Mouse (Mus musculus): ENCODE measurements at regions not wholly inside any gene's neighbourhood (a gene's known extent, or its start where the extent isn't known, plus 50 kb on each side); places are given as distances from the start of the nearest gene placed in this dataset.

- no peaks in the 10 kb centered on the region for H3K27me3 ChIP-seq (ENCODE audit: control insufficient read depth, insufficient read depth, insufficient read length)
- no peak overlapping the region for H3K4me3 ChIP-seq
- TF ChIP-seq MYOD1 (IDR thresholded peaks at IDR 0.05; ENCODE audit: control insufficient read depth in 1 of 3, insufficient read length in 2 of 3, low read depth in 2 of 3) (no peak), USF1 (IDR thresholded peaks at IDR 0.05; ENCODE audit: low read depth) (no peak)
- H3K4me2 ChIP-seq (ENCODE audit: low read depth): no peak overlapping the region
- no peaks in the 10 kb centered on the region for H3K79me2 ChIP-seq (ENCODE audit: control insufficient read depth, insufficient read depth)
- no peak overlapping the region for H3ac ChIP-seq (ENCODE audit: control insufficient read depth, insufficient read length)
- H3K36me3 ChIP-seq (ENCODE audit: control insufficient read depth, insufficient read depth): no peaks in the 10 kb centered on the region
Observed at GRCm38 (mm10) chr17:51653881-51654280, 179.2 kb downstream of the Satb1 start.

GRCm38 (mm10) chr17:51651880-51652279, 181.2 kb downstream of the Satb1 start:
- TF ChIP-seq TCF3 (IDR thresholded peaks at IDR 0.05; ENCODE audit: insufficient read length, low read depth) (no peak), TCF12 (IDR thresholded peaks at IDR 0.05; ENCODE audit: insufficient read depth, poor library complexity, severe bottlenecking) (no peak), CEBPB (IDR thresholded peaks at IDR 0.05; ENCODE audit: insufficient read depth, poor library complexity, severe bottlenecking) (no peak), POLR2A (IDR thresholded peaks at IDR 0.05; ENCODE audit: insufficient read length, low read depth) (no peak), REST (IDR thresholded peaks at IDR 0.05; ENCODE audit: insufficient read depth, insufficient read length) (no peak), POLR2AphosphoS2 (IDR thresholded peaks at IDR 0.05; ENCODE audit: insufficient read length, low read depth) (no peak), MYOG (IDR thresholded peaks at IDR 0.05; ENCODE audit: control insufficient read depth in 1 of 3, insufficient read depth in 1 of 3, insufficient read length in 2 of 3, low read depth in 2 of 3) (no peak), MAX (IDR thresholded peaks at IDR 0.05; ENCODE audit: low read depth) (no peak), SRF (IDR thresholded peaks at IDR 0.05; ENCODE audit: control insufficient read depth, insufficient read length, low read depth) (no peak), MYOD1 (IDR thresholded peaks at IDR 0.05; ENCODE audit: control insufficient read depth in 1 of 3, insufficient read length in 2 of 3, low read depth in 2 of 3) (no peak), E2F4 (IDR thresholded peaks at IDR 0.05; ENCODE audit: insufficient read depth) (no peak), USF1 (IDR thresholded peaks at IDR 0.05; ENCODE audit: low read depth) (no peak)
- H3K4me2 ChIP-seq (ENCODE audit: low read depth): no peak overlapping the region
- H3K4me3 ChIP-seq: no peak overlapping the region
- H3ac ChIP-seq (ENCODE audit: control insufficient read depth, insufficient read length): no peak overlapping the region
- H3K79me2 ChIP-seq (ENCODE audit: control insufficient read depth, insufficient read depth): no peaks in the 10 kb centered on the region
- H3K27me3 ChIP-seq (ENCODE audit: control insufficient read depth, insufficient read depth, insufficient read length): no peaks in the 10 kb centered on the region
- no peaks in the 10 kb centered on the region for H3K36me3 ChIP-seq (ENCODE audit: control insufficient read depth, insufficient read depth)

GRCm38 (mm10) chr17:51649213-51649815, 183.8 kb downstream of the Satb1 start:
- Histone ChIP-seq H3K4me2 (ENCODE audit: low read depth) (no peak overlapping the region), H3ac (ENCODE audit: control insufficient read depth, insufficient read length) (no peak overlapping the region), H3K79me2 (ENCODE audit: control insufficient read depth, insufficient read depth) (no peaks in the 10 kb centered on the region), H3K36me3 (ENCODE audit: control insufficient read depth, insufficient read depth) (no peaks in the 10 kb centered on the region), H3K27me3 (ENCODE audit: control insufficient read depth, insufficient read depth, insufficient read length) (no peaks in the 10 kb centered on the region), H3K4me3 (no peak overlapping the region)
- no peak for TF ChIP-seq TCF12 (IDR thresholded peaks at IDR 0.05; ENCODE audit: insufficient read depth, poor library complexity, severe bottlenecking)
- no peak for TF ChIP-seq POLR2A (IDR thresholded peaks at IDR 0.05; ENCODE audit: insufficient read length, low read depth)
- no peak for TF ChIP-seq TCF3 (IDR thresholded peaks at IDR 0.05; ENCODE audit: insufficient read length, low read depth)
- TF ChIP-seq E2F4 (IDR thresholded peaks at IDR 0.05; ENCODE audit: insufficient read depth): no peak
- TF ChIP-seq REST (IDR thresholded peaks at IDR 0.05; ENCODE audit: insufficient read depth, insufficient read length): no peak
- no peak for TF ChIP-seq SRF (IDR thresholded peaks at IDR 0.05; ENCODE audit: control insufficient read depth, insufficient read length, low read depth)
- no peak for TF ChIP-seq POLR2AphosphoS2 (IDR thresholded peaks at IDR 0.05; ENCODE audit: insufficient read length, low read depth)
- TF ChIP-seq USF1 (IDR thresholded peaks at IDR 0.05; ENCODE audit: low read depth): no peak
- no peak for TF ChIP-seq MYOG (IDR thresholded peaks at IDR 0.05; ENCODE audit: control insufficient read depth in 1 of 3, insufficient read depth in 1 of 3, insufficient read length in 2 of 3, low read depth in 2 of 3)
- TF ChIP-seq MYOD1 (IDR thresholded peaks at IDR 0.05; ENCODE audit: control insufficient read depth in 1 of 3, insufficient read length in 2 of 3, low read depth in 2 of 3): no peak
- TF ChIP-seq MAX (IDR thresholded peaks at IDR 0.05; ENCODE audit: low read depth): no peak
- no peak for TF ChIP-seq CEBPB (IDR thresholded peaks at IDR 0.05; ENCODE audit: insufficient read depth, poor library complexity, severe bottlenecking)

GRCm38 (mm10) chr17:51646416-51646815, 186.7 kb downstream of the Satb1 start:
- Histone ChIP-seq H3K79me2 (ENCODE audit: control insufficient read depth, insufficient read depth) (no peaks in the 10 kb centered on the region), H3ac (ENCODE audit: control insufficient read depth, insufficient read length) (no peak overlapping the region), H3K27me3 (ENCODE audit: control insufficient read depth, insufficient read depth, insufficient read length) (no peaks in the 10 kb centered on the region), H3K36me3 (ENCODE audit: control insufficient read depth, insufficient read depth) (no peaks in the 10 kb centered on the region), H3K4me2 (ENCODE audit: low read depth) (no peak overlapping the region), H3K4me3 (no peak overlapping the region)
- TF ChIP-seq MYOG (IDR thresholded peaks at IDR 0.05; ENCODE audit: control insufficient read depth in 1 of 3, insufficient read depth in 1 of 3, insufficient read length in 2 of 3, low read depth in 2 of 3) (no peak), USF1 (IDR thresholded peaks at IDR 0.05; ENCODE audit: low read depth) (no peak), CEBPB (IDR thresholded peaks at IDR 0.05; ENCODE audit: insufficient read depth, poor library complexity, severe bottlenecking) (no peak), MYOD1 (IDR thresholded peaks at IDR 0.05; ENCODE audit: control insufficient read depth in 1 of 3, insufficient read length in 2 of 3, low read depth in 2 of 3) (no peak), TCF12 (IDR thresholded peaks at IDR 0.05; ENCODE audit: insufficient read depth, poor library complexity, severe bottlenecking) (no peak)

GRCm38 (mm10) chr17:51645866-51646265, 187.2 kb downstream of the Satb1 start:
- Histone ChIP-seq H3ac (ENCODE audit: control insufficient read depth, insufficient read length) (no peak overlapping the region), H3K4me3 (no peak overlapping the region), H3K79me2 (ENCODE audit: control insufficient read depth, insufficient read depth) (no peaks in the 10 kb centered on the region), H3K27me3 (ENCODE audit: control insufficient read depth, insufficient read depth, insufficient read length) (no peaks in the 10 kb centered on the region), H3K36me3 (ENCODE audit: control insufficient read depth, insufficient read depth) (no peaks in the 10 kb centered on the region), H3K4me2 (ENCODE audit: low read depth) (no peak overlapping the region)
- no peak for TF ChIP-seq SRF (IDR thresholded peaks at IDR 0.05; ENCODE audit: control insufficient read depth, insufficient read length, low read depth)
- no peak for TF ChIP-seq REST (IDR thresholded peaks at IDR 0.05; ENCODE audit: insufficient read depth, insufficient read length)
- no peak for TF ChIP-seq TCF3 (IDR thresholded peaks at IDR 0.05; ENCODE audit: insufficient read length, low read depth)
- TF ChIP-seq CEBPB (IDR thresholded peaks at IDR 0.05; ENCODE audit: insufficient read depth, poor library complexity, severe bottlenecking): no peak
- no peak for TF ChIP-seq MYOD1 (IDR thresholded peaks at IDR 0.05; ENCODE audit: control insufficient read depth in 1 of 3, insufficient read length in 2 of 3, low read depth in 2 of 3)
